Mouse (Mus musculus) kidney, adult 11 months (tissue): ENCODE data around the gene Rnf115.

ENCODE experiments used
- DNase-seq: peaks from one replicate; pipeline ENCODE4 v3.0.0; 2022

Rnf115 gene

GRCm38 (mm10) chr3:96788506-96788905 is 61.0 kb downstream of the Rnf115 start:
- peak; percentile 72 for DNase-seq

- DNase-seq: no peak
Observed at GRCm38 (mm10) chr3:96800254-96800653, 72.8 kb downstream of the Rnf115 start.

GRCm38 (mm10) chr3:96802214-96802613 is 74.8 kb downstream of the Rnf115 start:
- no peak for DNase-seq

DNA sequence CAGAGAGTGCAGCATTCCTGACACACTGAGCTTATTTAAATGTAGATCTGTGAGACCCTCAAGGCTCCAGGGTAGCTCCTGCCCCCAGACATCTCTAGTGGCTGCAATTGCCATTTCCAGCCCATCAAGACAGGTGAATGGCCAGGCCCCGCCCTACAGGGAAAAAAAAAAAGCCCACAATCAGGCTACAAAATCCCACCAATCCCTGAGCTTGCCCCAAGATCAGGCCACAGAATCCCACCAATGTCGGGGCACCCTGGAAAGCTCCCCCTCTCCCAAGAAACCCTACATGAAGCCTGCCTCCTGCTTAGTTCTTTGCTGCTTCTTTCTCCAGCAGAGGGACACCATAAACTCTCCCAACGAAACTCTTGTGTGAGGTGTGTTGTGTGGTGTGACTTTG is 80.7 kb downstream of the Rnf115 start:
- DNase-seq: no peak

- DNase-seq: no peak
Observed at GRCm38 (mm10) chr3:96808651-96809050, 81.2 kb downstream of the Rnf115 start.

- no peak for DNase-seq
Observed at GRCm38 (mm10) chr3:96811232-96811631, 83.8 kb downstream of the Rnf115 start.

- peak; percentile 82 for DNase-seq
Observed at GRCm38 (mm10) chr3:96812395-96813091, 85.1 kb downstream of the Rnf115 start.

GRCm38 (mm10) chr3:96813106-96813505 is 85.6 kb downstream of the Rnf115 start:
- DNase-seq: peak; percentile 64

DNA sequence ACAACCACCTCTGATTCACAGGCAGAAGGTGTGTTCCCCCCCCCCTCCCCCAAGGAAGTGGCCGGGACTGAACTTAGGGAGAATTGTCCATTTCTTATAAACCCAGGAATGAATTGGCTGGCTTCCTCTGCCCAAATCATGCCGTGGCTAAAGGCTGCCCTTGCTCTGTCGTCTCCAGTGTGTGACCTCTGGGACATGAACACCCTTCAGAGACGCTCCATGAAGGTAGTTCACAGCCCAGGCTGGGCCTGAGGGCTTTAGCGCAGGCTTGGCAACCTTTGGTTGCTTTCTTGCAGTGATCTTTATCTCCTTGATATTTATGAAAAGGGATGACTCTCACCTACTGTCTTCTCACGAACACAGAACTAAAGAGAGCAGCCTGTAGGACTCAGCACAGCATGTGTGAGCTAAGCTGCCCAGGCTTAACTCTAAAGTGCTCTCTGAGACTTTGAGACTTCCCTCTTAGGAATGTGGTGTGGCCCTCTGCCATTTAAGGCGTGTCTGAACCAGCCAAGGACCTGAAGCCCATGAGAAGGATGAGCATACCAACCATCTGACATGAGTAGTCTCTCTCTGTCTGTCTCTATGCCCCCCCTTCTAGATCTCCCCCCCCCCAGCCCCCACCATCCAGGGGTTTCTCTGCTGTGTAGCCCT is 86.3 kb downstream of the Rnf115 start:
- peak; percentile 81 for DNase-seq

DNA sequence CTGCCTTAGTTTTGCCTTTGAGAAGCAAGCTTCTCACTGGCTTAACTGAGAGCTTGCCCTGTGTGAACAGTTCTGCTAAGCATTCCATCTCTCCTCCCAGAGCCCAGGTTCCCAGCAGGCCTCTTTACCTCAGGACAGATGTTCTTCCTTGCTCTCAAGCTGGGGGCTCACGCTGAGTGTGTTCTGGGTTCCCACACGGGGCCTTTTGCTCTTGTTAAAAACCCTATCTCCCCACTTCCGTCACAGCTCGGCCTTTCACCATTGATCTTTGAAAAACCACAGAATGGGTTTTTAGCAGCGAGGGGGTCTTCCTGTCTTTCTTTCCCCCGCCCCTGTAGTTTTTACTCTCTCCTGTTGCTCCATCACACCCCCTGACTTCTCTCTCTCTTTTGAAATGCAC is 86.9 kb downstream of the Rnf115 start:
- DNase-seq: no peak

DNA sequence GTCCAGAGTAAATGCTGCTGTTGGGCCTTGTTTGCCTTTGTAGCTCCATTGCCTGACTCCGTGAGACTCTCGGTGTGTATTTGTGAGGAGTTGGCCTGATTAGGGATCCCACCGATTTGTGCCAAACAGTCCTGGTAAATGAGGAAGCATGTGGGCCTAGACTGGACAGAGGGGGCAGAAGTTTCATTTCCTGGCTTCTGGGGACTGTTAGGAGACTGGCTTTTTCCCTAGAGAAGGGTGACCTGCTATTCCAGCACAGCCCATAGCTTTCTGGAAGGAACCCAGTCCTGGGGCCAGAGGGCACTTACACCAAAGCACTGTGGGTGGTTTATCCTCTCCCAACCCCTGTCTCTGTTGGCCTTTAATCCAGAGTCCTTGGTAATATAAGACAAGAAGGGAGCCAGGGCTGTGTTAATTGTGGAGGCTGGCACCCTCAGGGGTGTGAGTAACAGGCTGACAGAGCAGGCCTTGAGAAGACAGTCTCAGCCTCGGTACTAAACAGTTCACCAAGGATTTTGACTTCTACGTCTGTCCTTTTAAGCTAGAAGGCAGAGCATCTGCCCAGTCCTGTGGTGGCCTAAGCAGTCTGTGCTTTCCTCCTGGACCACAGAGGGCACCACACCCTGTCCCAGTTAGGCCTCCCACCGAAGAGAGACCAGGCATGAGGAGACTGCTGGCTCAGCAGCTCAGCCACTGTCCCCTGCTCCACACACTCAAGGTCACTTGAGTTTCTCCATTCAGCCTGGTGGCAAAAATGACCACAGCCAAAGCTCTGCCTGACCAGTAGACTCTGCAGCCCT is 92.9 kb downstream of the Rnf115 start:
- DNase-seq: peak; percentile 89

GRCm38 (mm10) chr3:96821581-96821980 is 94.1 kb downstream of the Rnf115 start:
- DNase-seq: no peak

GRCm38 (mm10) chr3:96823701-96824100 is 96.2 kb downstream of the Rnf115 start:
- DNase-seq: peak; percentile 70

DNA sequence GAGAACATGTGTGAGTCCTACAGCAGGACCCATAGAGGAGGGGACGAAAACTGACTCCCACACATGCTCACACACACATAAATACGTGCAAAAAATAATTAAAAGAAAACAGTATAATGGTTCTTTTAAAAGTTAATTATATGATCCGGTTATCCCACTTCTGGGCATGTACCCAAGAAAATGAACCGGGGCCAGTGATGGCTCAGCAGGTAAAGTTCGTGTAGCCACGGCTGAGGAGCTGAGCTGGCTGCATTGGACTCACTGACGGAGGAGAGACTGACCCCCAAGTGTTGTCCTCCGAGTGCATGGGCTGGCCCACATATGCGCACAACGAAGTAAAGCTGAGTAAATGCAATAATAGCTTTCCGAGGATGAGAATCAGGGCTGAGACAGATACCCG is 97.2 kb downstream of the Rnf115 start:
- peak; percentile 71 for DNase-seq

DNA sequence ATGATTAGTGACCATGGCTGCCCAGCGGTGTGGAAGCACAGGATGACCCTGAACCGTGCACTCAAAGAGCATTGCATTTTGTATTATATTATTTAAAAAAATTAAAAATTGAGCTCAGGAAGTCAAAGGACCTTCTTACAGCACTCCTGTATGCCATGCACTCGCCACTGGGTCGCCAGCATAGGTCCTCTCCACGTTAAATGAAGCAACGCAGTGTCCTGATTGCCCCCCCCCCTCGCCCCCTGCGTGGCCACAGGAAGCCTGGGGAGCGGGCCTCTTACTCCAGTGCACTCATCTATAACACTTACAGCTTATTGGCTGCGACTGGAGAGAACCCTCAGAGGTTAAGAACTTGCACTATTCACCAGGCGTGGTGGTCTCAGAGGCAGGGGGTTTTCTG is 97.8 kb downstream of the Rnf115 start:
- no peak for DNase-seq

DNA sequence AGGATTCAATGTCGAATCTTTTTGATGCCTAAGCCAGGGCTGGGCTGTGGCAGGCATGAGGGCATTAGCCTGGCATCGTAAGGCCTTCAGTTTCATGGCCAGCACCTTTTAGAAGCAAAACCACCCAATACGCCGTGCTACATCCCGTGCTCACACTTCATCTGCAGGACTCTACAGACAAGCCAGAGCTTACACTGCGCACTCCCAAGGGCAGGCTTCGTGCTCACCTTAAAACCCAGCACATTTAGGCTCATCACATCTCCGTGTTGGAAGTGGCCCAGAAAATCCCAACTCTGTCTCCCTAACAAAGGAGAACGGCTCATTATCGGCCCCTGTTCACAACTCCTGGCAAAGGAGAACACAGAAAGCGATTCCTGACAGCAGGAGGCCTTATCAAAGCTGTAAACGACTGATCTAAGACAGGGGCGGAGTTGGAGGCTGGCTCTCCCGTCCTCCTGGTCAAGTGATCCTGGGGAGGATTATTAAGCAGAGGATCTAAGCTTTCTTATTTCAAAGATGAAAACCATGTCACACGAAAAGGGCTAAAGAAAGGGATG is 100.9 kb downstream of the Rnf115 start:
- DNase-seq: no peak

- DNase-seq: no peak
Observed at GRCm38 (mm10) chr3:96828984-96829383, 101.5 kb downstream of the Rnf115 start, which contains the start of the genes Pdzk1 and Cd160. TSS of gene Pdzk1 (plus strand) at chr3:96829284. TSS of gene Cd160 (minus strand) at chr3:96829351.

DNA sequence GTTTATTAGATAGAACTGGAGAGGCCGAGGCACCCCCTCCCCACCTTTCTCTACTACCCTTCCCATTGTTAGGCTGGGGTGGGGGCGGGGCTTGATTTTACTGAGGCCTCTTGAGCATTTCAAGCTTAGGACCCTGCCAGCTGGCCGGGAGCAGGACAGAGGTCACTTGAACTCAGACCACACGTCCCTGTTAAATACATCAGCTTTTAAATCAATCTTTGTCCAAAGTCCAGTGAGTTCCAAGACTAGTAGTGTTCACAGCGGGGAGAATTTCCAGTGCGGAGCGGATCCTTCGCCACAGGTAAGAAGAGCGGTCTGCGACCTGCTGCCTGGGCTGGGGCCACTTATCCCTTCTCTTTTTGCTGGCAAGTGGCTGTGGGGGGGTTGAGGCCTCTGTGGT is 102.4 kb downstream of the Rnf115 start:
- DNase-seq: peak; percentile 86

- peak; percentile 64 for DNase-seq
Observed at GRCm38 (mm10) chr3:96832930-96833329, 105.5 kb downstream of the Rnf115 start.

DNA sequence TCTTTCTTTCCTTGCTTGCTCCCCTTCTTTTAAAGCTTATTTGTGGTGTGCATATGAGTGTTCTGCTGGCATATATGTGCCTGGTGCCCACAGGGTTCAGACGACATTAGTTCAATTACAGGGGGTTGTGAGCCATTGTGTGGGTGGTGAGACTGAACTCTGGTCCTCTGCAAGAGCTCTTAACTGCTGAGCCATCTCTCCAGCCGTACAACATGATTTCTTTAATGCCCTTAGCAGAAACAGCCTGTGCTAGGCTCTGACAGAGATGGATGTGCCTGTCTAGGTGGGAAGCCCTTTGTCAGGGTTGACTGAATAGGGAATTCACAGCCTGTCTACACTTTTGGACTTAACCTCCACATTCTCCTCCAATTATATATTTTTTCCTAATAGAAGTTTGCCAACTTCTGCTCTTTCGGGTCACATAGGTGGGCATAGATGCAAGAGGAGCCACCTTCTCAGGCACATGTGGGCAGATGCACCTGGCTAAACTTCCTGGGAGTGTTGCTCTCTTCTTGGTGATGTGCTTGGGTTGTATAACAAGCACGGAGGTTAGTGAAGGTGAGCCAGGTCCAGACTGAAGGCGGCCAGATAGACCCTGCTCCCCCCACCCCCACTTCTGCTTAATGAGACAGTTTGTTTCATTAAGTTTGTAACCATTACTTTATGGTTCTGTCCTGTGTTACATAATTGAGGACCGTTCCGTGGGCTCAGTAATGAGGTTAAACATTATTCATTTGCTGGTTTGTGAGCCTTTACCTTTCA is 107.3 kb downstream of the Rnf115 start:
- DNase-seq: peak; percentile 73

GRCm38 (mm10) chr3:96836414-96836813 is 109.0 kb downstream of the Rnf115 start:
- DNase-seq: no peak

DNA sequence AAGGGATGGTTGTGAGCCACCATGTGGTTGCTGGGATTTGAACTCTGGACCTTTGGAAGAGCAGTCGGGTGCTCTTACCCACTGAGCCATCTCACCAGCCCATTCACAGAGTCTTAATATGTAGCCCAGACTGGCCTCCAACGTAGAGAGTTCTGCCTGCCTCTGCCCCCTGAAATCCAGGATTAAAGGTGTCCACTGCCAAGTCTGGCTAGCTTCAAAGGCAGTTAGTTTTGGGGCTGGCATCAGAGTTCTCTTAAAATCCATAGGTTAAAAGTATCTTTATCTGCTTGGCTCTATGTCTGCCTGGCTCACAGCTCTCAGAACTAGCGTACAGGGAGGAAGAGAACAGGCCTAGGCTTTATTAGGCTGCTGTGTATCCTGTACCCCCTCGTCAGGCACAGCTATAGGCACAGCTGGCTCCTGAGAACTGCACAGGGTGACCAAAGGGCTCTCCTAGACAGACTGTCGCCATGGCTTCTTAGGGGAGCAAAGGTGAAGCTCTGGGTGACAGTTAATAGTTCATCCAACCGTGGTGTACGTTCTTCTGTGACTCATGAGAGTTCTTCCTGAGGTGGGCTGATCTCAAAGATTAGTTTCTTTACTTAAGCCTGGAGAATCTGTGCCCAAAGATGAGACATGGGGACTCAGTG is 111.7 kb downstream of the Rnf115 start:
- peak; percentile 73 for DNase-seq
